Mouse (Mus musculus): ENCODE data around the gene Mast4.

Gene Mast4

GRCm38 (mm10) chr13:102691408-102692150 is 642.7 kb downstream of the Mast4 start:
- no peak for DNase-seq (ENCODE audit: low read depth)

GRCm38 (mm10) chr13:102690184-102690583 is 644.1 kb downstream of the Mast4 start:
- no peak for DNase-seq (ENCODE audit: low read depth)

GRCm38 (mm10) chr13:102689201-102690090 is 644.9 kb downstream of the Mast4 start:
- DNase-seq (ENCODE audit: low read depth), result no peak

GRCm38 (mm10) chr13:102688121-102688520 is 646.2 kb downstream of the Mast4 start:
- DNase-seq (ENCODE audit: low read depth), result no peak

GRCm38 (mm10) chr13:102684890-102685289 is 649.4 kb downstream of the Mast4 start:
- no peak for DNase-seq (ENCODE audit: low read depth)

Data from c-Kit-positive CD71-negative TER-119-negative erythroid progenitor cells, embryonic 14.5 days (primary cell).